Mouse (Mus musculus) c-Kit-negative CD71-positive TER-119-positive erythroid progenitor cells, embryonic 14.5 days (primary cell): ENCODE data around the gene Tnfaip2.

Source experiments
- DNase-seq: peaks from one replicate; pipeline ENCODE4 v3.0.0-alpha.2; 2013; ENCODE audit warnings: low read depth, low spot score

Gene Tnfaip2

GRCm38 (mm10) chr12:111478924-111479323, 36.7 kb downstream of the Tnfaip2 start:
- no peak for DNase-seq

- DNase-seq, result peak; percentile 56
Measured at GRCm38 (mm10) chr12:111479917-111480316, 37.6 kb downstream of the Tnfaip2 start.

- no peak for DNase-seq
Measured at GRCm38 (mm10) chr12:111485046-111485651, 42.9 kb downstream of the Tnfaip2 start.

- DNase-seq, result no peak
Measured at GRCm38 (mm10) chr12:111485652-111486306, 43.5 kb downstream of the Tnfaip2 start, which contains the start of gene Gm266. Gm266 (minus strand) TSS chr12:111485823.

GRCm38 (mm10) chr12:111486455-111486854, 44.2 kb downstream of the Tnfaip2 start:
- DNase-seq, result no peak

GRCm38 (mm10) chr12:111489261-111489865, 47.1 kb downstream of the Tnfaip2 start:
- DNase-seq, result no peak

- DNase-seq, result no peak
Measured at GRCm38 (mm10) chr12:111494931-111495330, 52.7 kb downstream of the Tnfaip2 start.

GRCm38 (mm10) chr12:111497076-111497475, 54.8 kb downstream of the Tnfaip2 start:
- DNase-seq, result peak; percentile 38

GRCm38 (mm10) chr12:111499617-111500016, 57.3 kb downstream of the Tnfaip2 start:
- DNase-seq, result no peak

- no peak for DNase-seq
Measured at GRCm38 (mm10) chr12:111500725-111501124, 58.5 kb downstream of the Tnfaip2 start.

- no peak for DNase-seq
Measured at GRCm38 (mm10) chr12:111503063-111503567, 60.8 kb downstream of the Tnfaip2 start.

GRCm38 (mm10) chr12:111503571-111503970, 61.3 kb downstream of the Tnfaip2 start:
- no peak for DNase-seq
